In genomic region chr14:57827284-57827683, GRCm38 (mm10) we compare ENCODE assay signal across 9 mouse cellular contexts. TPM values are rescaled to one million over a fixed set of nuclear protein-coding genes. Genes with fewer than 3 reads are reported as not detected.
DNase-seq lines count a peak whose midpoint lies in the region; ATAC-seq and TF ChIP-seq lines count a peak whose summit lies in the region.
"Had no signal": no experiment of that assay in that cellular context is flagged by ENCODE, and none has a peak within 500 bp of the region (broad histone marks: within the 10 kb centered on the region; RNA-seq: fewer than 3 reads in every experiment).

No protein-coding gene starts in this region.

- peaks cover 3% of the 10 kb centered on the region; the same call in 1 of the 2 replicates for H3K4me1 ChIP-seq in cerebellum, adult 2 months (ENCODE audit: control insufficient read depth, insufficient read depth, low read length)
- H3K4me1 ChIP-seq in forebrain, embryonic 15.5 days = peaks cover 25% of the 10 kb centered on the region
- peaks cover 11% of the 10 kb centered on the region for H3K4me1 ChIP-seq in liver, postnatal 0 days (ENCODE audit: insufficient read depth)

- no peaks in the 10 kb centered on the region for H3K27me3 ChIP-seq in cerebellum, adult 2 months (ENCODE audit: control insufficient read depth, insufficient read depth, low read length)
- no peaks in the 10 kb centered on the region for H3K27me3 ChIP-seq in forebrain, embryonic 15.5 days
- no peaks in the 10 kb centered on the region for H3K27me3 ChIP-seq in liver, postnatal 0 days (ENCODE audit: insufficient read depth, low read length)

- peak overlapping the region; percentile 86 for H3K9ac ChIP-seq in forebrain, embryonic 15.5 days (replicated peaks)
- H3K9ac ChIP-seq in liver, postnatal 0 days (replicated peaks) = peak overlapping the region; percentile 92

- no peaks in the 10 kb centered on the region for H3K9me3 ChIP-seq in forebrain, embryonic 15.5 days
- H3K9me3 ChIP-seq in liver, postnatal 0 days (ENCODE audit: low read length) = no peaks in the 10 kb centered on the region

- H3K27ac ChIP-seq in cerebellum, adult 2 months (ENCODE audit: insufficient read depth, low read length) = no peak overlapping the region
- H3K27ac ChIP-seq in forebrain, embryonic 15.5 days (replicated peaks) = no peak overlapping the region
- 0 out of 2 replicates have a peak overlapping the region, but pooled peaks have one; percentile 96 for H3K27ac ChIP-seq in liver, postnatal 0 days (ENCODE audit: low read depth)

- TF ChIP-seq POLR2A in cerebellum, adult 2 months (IDR thresholded peaks at IDR 0.05; ENCODE audit: borderline replicate concordance, insufficient read depth, low read length) = no peak

- peak overlapping the region; percentile 71 for H3K4me3 ChIP-seq in cerebellum, adult 2 months (replicated peaks; ENCODE audit: insufficient read depth, low read depth, low read length)
- H3K4me3 ChIP-seq in forebrain, embryonic 15.5 days = peak overlapping the region; percentile 87
- peak overlapping the region; percentile 76 for H3K4me3 ChIP-seq in liver, postnatal 0 days (ENCODE audit: low read depth, low read length)

- WGBS in cerebellum, adult 2 months = 64% methylated on average over 1 of the region's 1 CpGs
- WGBS in forebrain, embryonic 15.5 days = 63% methylated on average over 1 of the region's 1 CpGs
- 39% methylated on average over 1 of the region's 1 CpGs for WGBS in liver, postnatal 0 days (ENCODE audit: insufficient replicate concordance)

- TF ChIP-seq EP300 in liver, postnatal 0 days (IDR thresholded peaks at IDR 0.05; ENCODE audit: low read depth) = no peak

- H3K4me2 ChIP-seq in forebrain, embryonic 15.5 days (replicated peaks) = peak overlapping the region; percentile 69
- peak overlapping the region; percentile 76 for H3K4me2 ChIP-seq in liver, postnatal 0 days (ENCODE audit: low read depth, low read length)

- DNase-seq in cerebellum, adult 2 months = no peak
- no peak for DNase-seq in cerebellum, postnatal 36 days
- peak; percentile 22 to 35 for DNase-seq in B cell, adult 2 months
- no peak for DNase-seq in liver, postnatal 0 days
- DNase-seq in spleen, postnatal 4 days (ENCODE audit: low spot score in 2 of 2) = no peak
- no peak for DNase-seq in urinary bladder, postnatal 14 days (ENCODE audit: low spot score)
- no peak for DNase-seq in right cerebral cortex, postnatal 36 days (ENCODE audit: low spot score in 2 of 2)
- DNase-seq: gastrocnemius, postnatal 10 days had no signal

- 0 out of 2 replicates have a peak, but pooled peaks cover 4% of the 10 kb centered on the region for H3K36me3 ChIP-seq in forebrain, embryonic 15.5 days
- peaks cover 5% of the 10 kb centered on the region; the same call in 1 of the 2 replicates for H3K36me3 ChIP-seq in liver, postnatal 0 days (replicated peaks; ENCODE audit: insufficient read depth, low read length)

- TF ChIP-seq CTCF in cerebellum, adult 2 months (IDR thresholded peaks at IDR 0.05; ENCODE audit: borderline replicate concordance, insufficient read depth, low read depth, low read length) = no peak
- peak; percentile 40; the same call in 1 of the 2 replicates for TF ChIP-seq CTCF in liver, postnatal 0 days (IDR thresholded peaks at IDR 0.05; ENCODE audit: low read depth)

- ATAC-seq in forebrain, embryonic 15.5 days (replicated peaks) = no peak
- ATAC-seq in liver, postnatal 0 days = no peak

RNA-seq across cellular contexts. Expression of gene Mrpl57, which starts 1.2 kb away (rescaled TPM):
- 65.6 and 69.5 TPM in 2 replicates for polyA plus RNA-seq in cerebellum, adult 2 months (2012; rRNA removed)
- polyA plus RNA-seq in forebrain, embryonic 15.5 days (2015; fragmentation: Nextera tagmentation; extraction: Ambion mirVana) = 130 TPM in 2 replicates
- 160 and 163 TPM in 2 replicates for polyA plus RNA-seq in liver, postnatal 0 days (2015; fragmentation: Nextera tagmentation; extraction: Ambion mirVana)

RNA-seq across cellular contexts. Expression of gene Ska3, which starts 1.3 kb away (rescaled TPM):
- polyA plus RNA-seq in cerebellum, adult 2 months (2012; rRNA removed) = 0.38 and 0.41 TPM in 2 replicates
- polyA plus RNA-seq in forebrain, embryonic 15.5 days (2015; fragmentation: Nextera tagmentation; extraction: Ambion mirVana) = 19.3 and 19.8 TPM in 2 replicates
- polyA plus RNA-seq in liver, postnatal 0 days (2015; fragmentation: Nextera tagmentation; extraction: Ambion mirVana) = 5.5 and 7.0 TPM in 2 replicates

RNA-seq across cellular contexts. Expression of gene Sap18, which starts 29.3 kb away (rescaled TPM):
- 25.0 and 25.5 TPM in 2 replicates for polyA plus RNA-seq in cerebellum, adult 2 months (2012; rRNA removed)
- 22.8 and 24.5 TPM in 2 replicates for polyA plus RNA-seq in forebrain, embryonic 15.5 days (2015; fragmentation: Nextera tagmentation; extraction: Ambion mirVana)
- polyA plus RNA-seq in liver, postnatal 0 days (2015; fragmentation: Nextera tagmentation; extraction: Ambion mirVana) = 11.1 and 12.2 TPM in 2 replicates

Comparison
In these comparisons a context has a peak if more than half of its experiments do, and no peak if none do; other contexts are left out.
1. DNase-seq: peak in B cell, adult 2 months (2 of 2); none in cerebellum, adult 2 months (0 of 2), cerebellum, postnatal 36 days (0 of 2), liver, postnatal 0 days (single experiment), spleen, postnatal 4 days (0 of 2), urinary bladder, postnatal 14 days (single experiment) and right cerebral cortex, postnatal 36 days (0 of 2).
2. Peak in every context shown above with its lines, with median percentiles within 50 percentile points of each other: H3K4me3 ChIP-seq.